Mouse (Mus musculus) testis, adult 2 months (tissue): Measurements from ENCODE around the gene Rmnd5b.

Experiments
- CTCF ChIP-seq: fragments of 200-500 bp; IDR thresholded peaks from 2 replicates; pipeline ENCODE4 v1.5.1; 2012; ENCODE audit warnings: low read depth, mild to moderate bottlenecking, inconsistent platforms, low read length, moderate library complexity; ENCODE audit not compliant: control insufficient read depth, insufficient read depth, insufficient replicate concordance
- POLR2A ChIP-seq: fragments of 200-500 bp; IDR thresholded peaks from 2 replicates; pipeline ENCODE4 v1.6.1; 2012; ENCODE audit warnings: low read depth, mild to moderate bottlenecking, inconsistent platforms, low read length, moderate library complexity; ENCODE audit not compliant: control insufficient read depth

DNA sequence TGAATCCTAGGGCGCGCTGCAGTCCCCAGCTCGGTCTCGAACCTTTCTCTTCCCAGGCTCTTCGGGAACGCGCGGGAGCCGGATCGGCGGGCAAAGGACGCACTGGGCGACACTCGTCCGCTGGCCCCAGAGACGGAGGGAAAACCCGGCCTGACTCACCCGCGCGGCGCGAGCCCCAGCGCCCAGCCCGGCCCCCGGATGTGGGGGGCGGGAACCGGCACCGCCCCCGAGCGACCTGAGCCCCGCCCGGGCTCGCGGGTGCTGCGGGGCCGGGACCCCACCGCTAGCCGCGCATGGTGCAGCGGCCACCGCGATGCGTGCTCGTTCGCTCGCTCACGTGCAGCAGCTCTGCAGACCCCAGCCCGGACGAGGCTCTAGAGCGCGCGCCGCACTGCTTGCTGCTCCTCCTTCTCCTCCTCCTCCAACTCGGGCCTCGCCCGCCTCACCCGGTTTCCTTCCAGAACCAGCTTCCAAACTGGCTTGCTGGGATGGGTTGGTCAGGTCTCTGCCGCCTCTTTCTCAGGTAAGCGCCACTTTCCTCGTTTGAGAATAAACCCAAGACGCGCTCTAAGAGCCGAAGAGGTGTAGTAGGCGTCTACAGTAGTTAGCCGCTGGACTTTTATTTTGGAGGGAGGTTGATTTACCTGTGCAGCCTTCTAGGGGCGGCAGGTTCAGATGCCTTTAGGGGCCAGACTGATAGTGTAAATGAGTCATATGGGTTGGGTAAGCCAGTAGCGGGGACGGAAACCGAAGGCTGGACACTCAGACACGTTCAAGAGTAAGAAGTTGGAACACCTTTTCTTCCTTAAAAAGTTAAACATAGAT, 15.2 kb upstream of the Rmnd5b start, which contains the start of the genes N4bp3 and D930048N14Rik:
- TF ChIP-seq CTCF (no peak), POLR2A (no peak)
